Mouse (Mus musculus): Measurements from ENCODE around the gene Aldh1l1. TPM values are rescaled to one million over a fixed set of nuclear protein-coding genes. Genes with fewer than 3 reads are reported as not detected.
"Not testable (repeated sequence)": the region's sequence is repeated elsewhere in the genome, so short reads cannot be mapped to it uniquely, and the experiment has no call there.

Gene Aldh1l1
- total RNA-seq, 2 experiments from 2014 or later = 42.9 to 45.0 TPM

DNA sequence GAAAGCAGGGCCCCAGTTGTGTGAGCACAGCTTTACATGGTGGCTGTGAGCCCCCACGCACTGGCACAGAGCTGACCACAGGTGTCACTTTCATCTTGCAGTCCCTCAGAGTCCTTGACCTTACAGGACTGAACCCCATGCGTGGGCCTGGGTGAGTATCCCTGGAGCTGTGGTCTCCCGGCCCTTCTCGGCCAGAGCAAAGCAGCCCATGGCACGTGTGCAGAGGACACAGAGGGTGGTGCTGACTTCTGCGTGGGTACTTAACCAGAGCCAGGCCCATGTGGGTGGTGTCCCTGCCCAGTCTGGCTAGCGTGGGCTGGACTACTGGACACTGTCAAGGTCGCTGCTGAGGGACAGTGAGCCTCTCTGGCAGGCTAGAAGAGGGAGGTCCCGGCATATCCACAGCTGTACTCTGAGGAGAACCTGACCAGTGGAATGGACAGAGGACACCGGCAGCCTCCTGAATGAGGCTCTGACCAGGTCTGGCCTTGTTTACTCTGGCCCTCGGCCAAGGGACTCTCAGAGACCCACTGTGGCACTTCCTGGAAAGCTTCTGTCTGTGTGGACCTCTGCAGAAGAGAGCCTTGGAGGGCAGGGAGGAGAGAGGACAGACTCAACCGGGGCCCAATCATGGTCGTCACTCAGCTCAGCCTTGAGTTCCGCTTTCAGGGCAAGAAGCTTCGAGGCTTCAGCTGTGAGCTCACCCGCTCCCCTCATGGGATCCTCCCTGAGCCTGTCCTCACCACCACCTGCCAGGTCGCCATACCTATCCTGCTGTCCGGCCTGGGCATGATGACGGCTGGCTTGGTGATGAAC is 132.8 kb downstream of the Aldh1l1 start:
- DNase-seq (ENCODE audit: low spot score in 2 of 2) = no peak

DNA sequence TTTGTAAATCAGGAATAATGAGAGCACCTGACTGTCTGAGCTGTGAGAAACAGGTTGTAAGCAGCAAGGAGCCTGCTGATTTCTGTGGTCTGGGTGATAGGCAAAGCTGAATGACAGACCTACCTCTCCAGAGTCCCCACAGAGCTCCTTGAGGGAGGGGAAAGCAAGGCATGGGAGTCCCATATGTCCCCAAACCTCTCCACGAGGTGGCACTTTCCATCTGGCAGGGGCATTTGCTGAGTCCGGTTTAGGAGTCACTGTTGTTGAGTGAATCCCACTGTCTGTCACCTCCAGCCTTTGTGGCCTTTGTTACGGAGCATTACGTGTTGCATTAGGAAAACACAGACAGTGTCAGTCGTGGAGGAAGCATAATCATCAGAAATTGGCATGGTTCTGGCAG is 133.7 kb downstream of the Aldh1l1 start:
- no peak for DNase-seq (ENCODE audit: low spot score in 2 of 2)

DNA sequence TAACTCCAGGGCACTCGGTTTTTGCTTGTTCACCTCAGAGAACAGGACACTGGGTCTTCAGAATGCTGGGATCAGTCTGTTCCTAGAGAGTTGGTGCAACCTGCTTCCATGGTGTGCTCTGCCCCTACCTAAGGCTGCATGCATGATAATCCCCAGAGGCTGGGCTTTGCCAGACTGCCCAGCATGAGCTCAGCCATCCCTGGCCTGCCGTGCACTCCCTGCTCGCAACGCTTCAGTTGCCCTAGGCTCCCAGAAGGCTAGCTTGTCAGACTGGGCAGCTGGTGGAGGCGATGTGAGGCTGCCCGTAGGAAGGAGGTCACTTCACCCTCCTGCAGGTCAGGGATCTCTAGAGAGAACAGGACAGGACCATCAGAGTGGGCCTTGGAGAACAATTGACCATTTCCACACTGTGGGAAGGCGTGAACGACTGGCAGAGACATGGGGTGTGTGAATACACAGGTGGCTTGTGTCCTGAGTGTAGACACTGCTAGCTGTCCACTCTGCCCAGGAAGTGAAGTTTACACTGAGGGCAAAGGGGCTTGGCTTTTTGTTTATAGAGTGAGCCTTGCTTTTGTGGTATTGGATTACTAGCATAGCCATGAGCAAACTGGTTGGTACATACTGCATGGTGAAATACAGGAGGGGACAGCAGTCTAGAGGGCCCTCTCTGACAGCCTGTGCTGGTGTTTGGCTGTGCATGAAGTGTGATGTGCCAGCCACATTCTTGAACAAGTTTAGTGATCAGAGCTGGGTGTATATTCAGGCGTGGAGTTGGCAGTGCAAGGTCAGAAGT is 134.8 kb downstream of the Aldh1l1 start:
- no peak for DNase-seq (ENCODE audit: low spot score in 2 of 2)

DNA sequence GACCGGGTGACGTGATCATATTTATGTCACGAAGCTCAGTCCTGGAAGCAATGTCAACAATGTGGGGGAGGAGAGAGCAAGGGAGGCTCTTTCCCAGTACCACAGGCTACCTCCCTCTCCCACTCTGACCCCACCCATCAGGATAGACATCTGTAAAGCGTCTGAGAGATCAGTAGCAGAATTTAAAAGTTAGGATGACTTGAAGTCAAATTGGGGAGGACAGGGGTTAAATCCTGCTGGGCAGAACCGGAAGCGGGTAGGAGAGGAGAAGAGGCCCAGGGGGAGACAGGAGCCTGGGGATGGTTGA is 135.3 kb downstream of the Aldh1l1 start:
- no peak for DNase-seq (ENCODE audit: low spot score in 2 of 2)

DNA sequence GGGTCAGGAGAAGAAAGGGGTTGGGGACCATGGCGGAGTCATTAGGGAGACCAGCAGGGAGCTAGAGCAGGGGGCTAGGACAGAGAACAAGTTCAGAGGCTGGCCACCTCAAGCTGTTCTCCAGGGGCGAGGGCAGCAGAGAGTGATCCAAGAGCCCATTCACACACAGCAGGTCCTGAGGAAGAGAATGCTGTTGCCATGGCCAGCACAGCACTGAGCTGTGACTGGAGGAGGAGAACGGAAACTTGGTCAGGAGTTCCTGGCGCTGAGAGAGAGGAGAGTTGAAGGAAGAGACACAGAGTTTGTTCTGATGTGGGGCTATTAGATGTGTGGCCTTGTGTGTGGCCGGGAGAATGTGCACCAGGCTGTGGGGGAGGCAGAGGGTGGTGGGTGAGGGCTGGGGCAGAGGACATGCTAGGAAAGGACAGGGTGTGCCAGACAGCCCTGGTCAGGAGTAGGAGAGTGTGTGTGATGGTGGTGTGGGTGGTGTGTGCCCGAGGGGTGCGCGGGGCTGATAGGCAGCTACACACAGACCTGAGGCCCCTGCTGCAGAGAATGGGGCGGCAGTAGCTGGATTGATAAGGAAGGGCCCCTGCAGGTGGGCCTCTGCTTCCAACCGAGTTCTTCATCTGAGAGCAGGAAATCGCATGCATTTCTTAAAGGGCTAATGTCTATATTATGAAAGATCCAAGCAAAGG is 136.7 kb downstream of the Aldh1l1 start:
- no peak for DNase-seq (ENCODE audit: low spot score in 2 of 2)

DNA sequence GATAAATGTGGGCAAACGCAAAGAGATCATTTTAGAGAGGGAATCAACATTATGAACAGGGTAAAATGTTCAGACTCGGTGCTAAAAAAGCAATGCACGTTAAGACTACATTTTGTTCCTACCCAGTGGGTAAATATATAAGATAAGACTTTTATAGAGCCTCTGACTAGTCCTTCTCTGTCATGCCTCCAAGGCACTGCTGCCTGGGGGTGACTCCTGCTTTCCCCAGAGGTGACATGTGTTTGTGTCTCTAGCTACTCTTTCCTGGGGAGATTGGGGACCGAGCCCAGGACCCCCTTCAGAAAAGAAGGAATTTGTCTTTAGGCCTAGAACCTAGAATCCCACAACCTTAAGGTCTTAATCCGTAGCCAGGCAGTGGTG is 137.2 kb downstream of the Aldh1l1 start:
- no peak for DNase-seq (ENCODE audit: low spot score in 2 of 2)

DNA sequence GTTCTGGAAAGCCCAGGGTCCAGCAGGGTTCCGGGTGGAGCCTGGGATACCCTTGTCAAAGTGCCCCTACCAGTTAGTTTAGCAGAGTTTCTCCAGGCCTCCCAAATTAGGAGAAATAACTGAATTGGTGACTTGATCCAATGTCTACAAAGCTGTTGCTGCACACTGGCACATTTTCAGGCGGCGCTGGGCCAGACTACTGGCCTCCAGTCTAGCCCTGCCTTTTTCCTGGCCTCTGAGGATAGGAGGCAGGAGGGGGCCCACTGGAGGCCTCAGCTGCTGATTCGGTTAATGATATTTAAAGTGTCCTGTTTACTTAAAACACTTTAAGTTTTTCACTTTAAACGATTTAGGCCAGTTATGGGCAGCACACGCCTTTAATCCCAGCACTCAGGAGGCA is 138.0 kb downstream of the Aldh1l1 start:
- peak; percentile 15 to 40 for DNase-seq (ENCODE audit: low spot score in 2 of 2)

DNA sequence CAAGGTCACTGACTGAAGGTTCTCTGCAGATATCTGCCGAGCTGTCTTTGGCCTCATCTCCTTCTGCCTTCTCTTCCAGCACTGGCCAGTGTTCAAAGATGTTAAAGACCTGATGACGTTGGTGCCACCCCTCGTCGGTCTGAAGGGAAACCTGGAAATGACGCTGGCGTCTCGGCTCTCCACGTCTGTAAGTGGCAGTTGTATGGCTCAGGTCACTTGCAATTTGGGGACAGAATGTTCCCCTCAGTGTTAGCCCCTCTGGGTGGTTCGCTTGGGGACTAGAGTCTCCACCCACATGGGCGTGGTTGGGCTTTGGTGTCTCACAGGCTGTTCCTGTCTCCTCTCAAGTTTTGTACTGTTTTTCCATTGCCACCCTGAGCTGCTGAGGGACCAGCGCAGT is 138.5 kb downstream of the Aldh1l1 start:
- DNase-seq (ENCODE audit: low spot score in 2 of 2) = no peak

DNA sequence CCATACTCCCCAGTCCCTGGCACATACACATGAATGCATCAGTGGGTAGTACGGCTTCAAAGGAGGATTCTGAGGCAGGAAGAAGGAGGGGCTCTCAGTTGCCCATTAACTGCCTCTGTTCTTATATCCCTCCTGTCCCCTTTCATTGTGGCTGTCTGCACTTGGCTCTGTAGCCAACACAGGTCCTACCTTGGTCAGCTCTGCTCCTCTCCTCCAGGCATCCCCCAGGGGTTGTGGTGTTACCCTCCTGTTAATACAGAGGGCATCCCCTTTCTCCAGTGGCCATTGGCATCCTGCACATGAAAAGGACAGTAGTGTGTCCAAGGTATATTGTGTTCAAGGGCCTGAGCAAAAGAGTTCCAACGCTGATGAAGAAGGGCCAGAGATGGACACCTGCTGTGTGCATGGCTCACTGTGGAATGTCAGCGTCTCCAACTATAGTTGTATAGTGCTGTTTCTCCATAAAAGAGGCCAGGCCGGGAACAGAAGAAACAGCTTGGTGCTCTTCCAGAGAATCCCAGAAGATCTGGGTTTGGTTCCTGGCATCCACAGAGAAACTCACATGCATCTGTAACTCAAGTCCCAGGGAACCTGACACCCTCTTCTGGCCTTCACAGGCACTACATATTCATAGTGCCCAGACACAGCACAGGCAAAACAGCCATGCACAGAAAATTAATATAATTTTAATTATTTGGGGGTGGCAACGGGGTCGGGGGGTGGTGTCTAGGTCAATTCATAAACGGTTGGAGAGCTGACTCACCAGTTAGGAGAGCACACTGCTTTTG is 139.2 kb downstream of the Aldh1l1 start:
- DNase-seq (ENCODE audit: low spot score in 2 of 2) = no peak

DNA sequence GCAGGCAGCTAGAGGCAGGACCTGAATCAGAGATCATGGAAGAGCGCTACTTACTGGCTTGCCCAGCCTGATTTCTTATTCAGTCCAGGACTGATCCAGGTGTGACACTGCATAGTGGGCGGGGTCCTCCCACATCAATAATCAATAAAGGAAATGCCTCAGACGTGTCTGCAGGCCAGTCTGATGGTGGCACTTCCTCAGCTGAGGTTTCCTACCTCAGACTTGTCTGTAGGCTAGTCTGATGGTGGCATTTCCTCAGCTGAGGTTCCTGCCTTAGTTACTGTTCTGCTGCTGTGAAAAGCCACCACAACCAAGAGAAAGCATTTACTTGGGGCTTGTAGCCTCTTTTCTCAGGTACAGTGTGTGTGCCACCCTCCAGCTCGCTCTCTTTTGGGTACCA is 141.3 kb downstream of the Aldh1l1 start:
- DNase-seq (ENCODE audit: low spot score in 2 of 2) = no peak

DNA sequence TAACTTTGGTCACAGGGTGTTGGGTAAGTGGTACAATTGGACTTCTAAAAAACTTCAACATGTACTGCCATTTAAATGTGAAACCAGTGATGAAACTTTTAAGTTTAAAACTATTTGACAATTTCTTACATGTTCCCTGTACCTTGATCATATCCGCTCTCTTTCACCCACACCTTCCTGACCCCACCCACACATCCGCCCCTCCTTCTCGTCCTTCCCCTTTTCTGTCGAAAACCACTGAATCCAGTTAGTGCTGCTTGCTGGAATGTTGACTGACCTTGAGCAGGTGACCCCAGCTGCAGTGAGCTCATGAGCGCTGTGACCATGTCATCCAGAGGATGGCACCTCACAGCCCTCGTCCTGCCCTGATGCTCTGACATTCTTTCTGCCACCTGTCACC is 143.3 kb downstream of the Aldh1l1 start:
- DNase-seq (ENCODE audit: low spot score in 2 of 2) = no peak

DNA sequence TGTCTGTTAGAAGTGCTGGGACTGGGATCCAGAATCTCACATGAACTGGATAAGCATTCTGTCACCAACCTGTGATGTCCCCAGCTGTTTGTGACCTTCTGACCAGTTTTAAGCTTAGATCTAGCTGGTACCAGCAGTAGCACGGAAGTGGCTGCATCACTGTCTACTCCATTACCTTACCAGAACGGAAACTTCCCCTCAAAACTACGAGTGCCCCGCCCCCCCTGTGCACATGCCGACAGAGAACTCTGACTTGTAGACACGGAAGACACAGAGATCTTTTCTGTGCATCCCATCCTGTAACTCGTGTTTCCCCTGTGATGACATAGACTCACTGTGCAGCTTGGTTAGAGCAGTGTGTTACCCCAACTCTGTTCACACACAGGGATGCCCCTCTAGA is 144.2 kb downstream of the Aldh1l1 start:
- no peak for DNase-seq (ENCODE audit: low spot score in 2 of 2)

DNA sequence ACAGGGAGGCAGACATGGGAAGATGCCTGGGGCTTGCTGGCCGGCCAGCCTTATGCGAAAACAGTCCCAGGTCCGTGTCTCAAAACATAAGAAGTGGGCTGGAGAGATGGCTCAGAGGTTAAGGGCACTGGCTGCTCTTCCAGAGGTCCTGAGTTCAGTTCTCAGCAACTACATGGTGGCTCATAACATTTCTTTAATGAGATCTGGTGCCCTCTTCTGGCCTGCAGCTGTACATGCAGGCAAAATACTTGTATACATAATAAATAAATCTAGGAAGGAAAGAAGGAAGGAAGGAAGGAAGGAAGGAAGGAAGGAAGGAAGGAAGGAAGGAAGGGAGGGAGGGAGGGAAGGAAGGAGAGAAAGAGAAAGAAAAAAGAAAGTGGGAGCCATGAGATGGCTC is 146.3 kb downstream of the Aldh1l1 start:
- DNase-seq (ENCODE audit: low spot score in 2 of 2) = not testable (repeated sequence)

DNA sequence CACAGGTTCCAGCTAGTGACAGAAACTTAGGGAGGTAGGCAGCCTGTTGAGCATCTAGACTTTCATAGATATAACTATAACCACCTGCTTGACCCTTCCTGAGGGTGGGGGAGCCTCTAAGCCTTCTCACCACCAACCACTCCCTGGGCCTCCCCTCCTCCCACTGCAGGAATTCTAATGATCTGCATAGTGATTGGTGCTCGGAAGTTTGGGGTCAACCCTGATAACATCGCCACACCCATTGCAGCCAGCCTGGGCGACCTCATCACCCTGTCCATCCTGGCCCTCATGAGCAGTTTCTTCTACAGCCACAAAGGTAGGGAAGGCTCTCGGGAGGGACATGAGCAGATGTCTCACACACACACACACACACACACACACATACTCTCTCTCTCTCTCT is 148.9 kb downstream of the Aldh1l1 start:
- no peak for DNase-seq (ENCODE audit: low spot score in 2 of 2)

DNA sequence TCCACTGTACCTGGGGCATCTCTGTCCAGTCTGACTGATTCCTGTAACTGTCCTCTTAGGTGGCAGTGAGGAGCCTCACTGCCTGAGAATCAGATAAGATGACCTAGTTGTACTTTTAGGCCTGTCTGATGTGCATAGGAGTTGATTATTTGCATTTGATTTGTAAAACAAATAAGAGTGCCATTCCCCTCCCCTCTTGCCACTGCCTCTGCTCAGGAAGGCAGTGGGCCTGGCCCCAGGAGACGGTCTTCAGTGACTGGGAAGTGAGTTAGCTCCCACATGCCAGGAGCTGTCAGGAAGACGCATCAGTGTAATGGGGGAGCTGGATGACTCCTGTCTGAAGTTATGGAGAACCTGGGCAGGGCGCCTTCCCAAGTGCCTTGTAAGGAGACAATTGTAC is 149.4 kb downstream of the Aldh1l1 start:
- no peak for DNase-seq (ENCODE audit: low spot score in 2 of 2)

DNA sequence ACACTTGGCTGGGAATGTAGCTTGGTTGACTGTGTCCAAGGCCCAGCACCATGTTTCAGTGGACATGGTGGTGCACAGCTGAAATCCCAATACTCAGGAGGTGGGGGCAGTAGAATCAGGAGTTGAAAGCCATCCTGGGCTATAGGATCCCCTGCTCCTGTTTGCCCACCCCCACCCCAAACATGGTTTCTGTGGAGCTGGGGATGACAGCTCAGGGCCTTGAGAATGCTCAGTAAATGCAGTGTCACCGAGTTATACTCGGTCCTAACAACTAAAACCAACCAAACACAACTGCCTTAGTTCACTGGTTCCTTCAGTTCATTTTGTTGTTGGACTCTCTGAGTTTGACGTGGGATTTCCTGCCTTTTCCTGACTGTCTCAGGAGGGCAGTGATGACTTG is 156.8 kb downstream of the Aldh1l1 start:
- DNase-seq (ENCODE audit: low spot score in 2 of 2) = no peak

DNA sequence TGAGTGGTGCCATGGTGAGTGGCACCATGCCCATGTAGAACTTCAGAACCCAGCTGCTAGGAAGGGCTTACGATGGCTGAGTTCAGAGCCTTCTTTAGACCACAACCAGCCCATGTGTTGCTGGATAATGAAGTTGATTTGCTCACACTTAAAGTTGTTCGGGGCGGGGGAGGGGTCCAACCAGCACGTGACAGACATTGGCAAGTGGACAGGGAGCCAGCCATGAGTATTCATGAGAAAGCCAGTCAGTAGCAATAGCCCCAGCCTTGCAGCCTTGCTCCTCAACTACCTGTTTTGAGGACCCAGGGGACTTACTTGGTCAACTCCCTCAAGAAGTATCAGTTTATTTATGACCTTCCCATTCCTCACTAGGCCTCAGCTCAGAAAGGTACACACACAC is 158.7 kb downstream of the Aldh1l1 start:
- no peak for DNase-seq (ENCODE audit: low spot score in 2 of 2)

DNA sequence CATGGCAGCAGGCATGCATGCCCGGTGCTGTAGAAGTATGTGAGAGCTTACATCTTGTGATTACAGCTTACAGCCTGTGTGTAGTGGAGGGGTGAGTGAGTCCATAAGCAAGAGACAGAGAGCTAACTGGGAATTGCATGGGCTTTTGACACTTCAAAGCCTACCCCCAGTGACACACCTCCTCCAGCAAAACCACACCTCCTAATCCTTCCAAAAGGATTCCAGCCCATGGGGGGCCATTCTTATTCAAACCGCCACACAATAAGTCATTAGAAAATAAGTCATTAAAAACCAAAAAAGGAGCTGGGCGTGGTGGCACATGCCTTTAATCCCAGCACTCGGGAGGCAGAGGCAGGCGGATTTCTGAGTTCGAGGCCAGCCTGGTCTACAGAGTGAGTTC is 162.2 kb downstream of the Aldh1l1 start:
- no peak for DNase-seq (ENCODE audit: low spot score in 2 of 2)

DNA sequence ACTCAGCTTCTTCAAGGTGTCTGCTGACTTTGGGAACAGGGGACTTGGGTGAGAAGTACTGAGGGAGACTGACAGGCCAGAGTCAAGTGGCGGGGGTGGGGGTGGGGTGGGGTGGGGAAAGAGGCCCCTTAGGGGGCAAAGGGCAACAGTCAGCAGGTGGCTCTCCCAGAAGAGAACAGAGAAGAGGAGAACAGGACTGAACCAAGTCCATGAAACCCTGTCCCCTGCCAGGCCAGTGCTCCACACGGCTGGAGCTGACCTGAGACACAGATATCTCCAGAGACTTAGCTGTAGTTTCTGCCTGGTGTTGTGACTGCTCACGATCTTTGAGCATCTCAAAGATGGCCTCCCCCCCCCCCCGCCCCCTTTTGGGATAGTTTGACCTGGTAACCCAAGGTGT is 163.1 kb downstream of the Aldh1l1 start:
- no peak for DNase-seq (ENCODE audit: low spot score in 2 of 2)
